Mouse (Mus musculus) ES-Bruce4 (cell line): ENCODE data around the gene Gpc5. TPM values are rescaled to one million over a fixed set of nuclear protein-coding genes. Genes with fewer than 3 reads are reported as not detected.

ENCODE experiments used
- H3K27ac ChIP-seq: 2 replicates; pipeline ENCODE4 v1.5.1; 2012; ENCODE audit warnings: low read length, inconsistent platforms; ENCODE audit not compliant: insufficient read depth
- H3K27me3 ChIP-seq: 2 replicates; pipeline ENCODE4 v1.6.1; 2012; ENCODE audit warnings: mild to moderate bottlenecking, low read length, inconsistent platforms; ENCODE audit not compliant: control insufficient read depth, poor library complexity, insufficient read depth, severe bottlenecking
- H3K36me3 ChIP-seq: 2 replicates; pipeline ENCODE4 v1.6.1; 2012; ENCODE audit warnings: inconsistent platforms, mild to moderate bottlenecking, low read length, moderate library complexity; ENCODE audit not compliant: control insufficient read depth, poor library complexity, insufficient read depth, severe bottlenecking
- H3K4me1 ChIP-seq: one replicate; pipeline ENCODE4 v1.8.1; 2011; ENCODE audit warnings: low read length; ENCODE audit not compliant: control insufficient read depth, insufficient read depth
- H3K4me3 ChIP-seq: 2 replicates; pipeline ENCODE4 v1.5.1; 2011; ENCODE audit warnings: low read depth, mild to moderate bottlenecking, low read length
- H3K9ac ChIP-seq: 2 replicates; pipeline ENCODE4 v1.6.1; 2012; ENCODE audit warnings: low read depth, mild to moderate bottlenecking, inconsistent platforms; ENCODE audit not compliant: poor library complexity, severe bottlenecking
- H3K9me3 ChIP-seq: replicated peaks from 2 replicates; pipeline ENCODE4 v1.6.1; 2012; ENCODE audit warnings: mild to moderate bottlenecking, low read length, inconsistent platforms; ENCODE audit not compliant: control insufficient read depth, poor library complexity, insufficient read depth, severe bottlenecking
- CTCF ChIP-seq: IDR thresholded peaks from one replicate; pipeline ENCODE4 v1.8.1; 2011; ENCODE audit warnings: low read depth, low read length
- EP300 ChIP-seq: IDR thresholded peaks from 2 replicates; pipeline ENCODE4 v1.6.1; 2011; ENCODE audit warnings: low read depth, low read length; ENCODE audit not compliant: insufficient read depth
- POLR2A ChIP-seq: IDR thresholded peaks from one replicate; pipeline ENCODE4 v1.8.1; 2011; ENCODE audit warnings: low read length; ENCODE audit not compliant: insufficient read depth
- polyA plus RNA-seq: library from polyadenylated mRNA; stranded (reverse); fragments of >200 nt; gene quantifications from 2 replicates; pipeline ENCODE4 v1.2.4, GENCODE M21; 2011; ENCODE audit warnings: low read depth; ENCODE audit not compliant: missing spikeins, insufficient read depth, insufficient read length

Gpc5 gene
- polyA plus RNA-seq, 1 experiment, result not detected

DNA sequence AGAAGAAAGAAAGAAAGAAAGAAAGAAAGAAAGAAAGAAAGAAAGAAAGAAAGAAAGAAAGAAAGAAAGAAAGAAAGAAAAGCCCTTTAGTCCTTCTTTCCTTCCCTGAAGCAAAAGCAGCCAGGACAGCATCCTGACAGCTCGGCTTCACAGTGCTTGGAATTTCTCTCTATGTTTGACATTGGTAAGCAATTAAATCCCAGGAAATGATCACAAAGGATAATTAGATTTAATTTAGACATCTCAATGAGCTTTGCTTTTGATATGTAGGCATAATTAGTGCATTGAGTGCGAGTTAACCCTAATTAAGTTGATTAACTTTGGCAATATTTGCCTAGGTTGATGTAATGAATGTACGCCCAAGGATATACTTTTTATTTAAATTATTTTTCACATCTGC, 257.4 kb downstream of the Gpc5 start:
- Histone ChIP-seq H3K27ac (no peak overlapping the region), H3K9ac (no peak overlapping the region), H3K36me3 (no peaks in the 10 kb centered on the region), H3K4me1 (no peaks in the 10 kb centered on the region), H3K9me3 (no peaks in the 10 kb centered on the region), H3K4me3 (no peak overlapping the region), H3K27me3 (no peaks in the 10 kb centered on the region)
- TF ChIP-seq POLR2A, result no peak
- no peak for TF ChIP-seq CTCF
- no peak for TF ChIP-seq EP300

- TF ChIP-seq CTCF (no peak), EP300 (no peak), POLR2A (no peak)
- Histone ChIP-seq H3K4me1 (no peaks in the 10 kb centered on the region), H3K27ac (no peak overlapping the region), H3K9ac (no peak overlapping the region), H3K4me3 (no peak overlapping the region), H3K36me3 (no peaks in the 10 kb centered on the region), H3K9me3 (no peaks in the 10 kb centered on the region), H3K27me3 (no peaks in the 10 kb centered on the region)
These were observed 273.4 kb downstream of the Gpc5 start for GRCm38 (mm10) chr14:115365320-115365935.

GRCm38 (mm10) chr14:115369611-115370167, 277.7 kb downstream of the Gpc5 start:
- Histone ChIP-seq H3K9me3 (no peaks in the 10 kb centered on the region), H3K27me3 (no peaks in the 10 kb centered on the region), H3K9ac (no peak overlapping the region), H3K36me3 (no peaks in the 10 kb centered on the region), H3K4me3 (no peak overlapping the region), H3K4me1 (no peaks in the 10 kb centered on the region), H3K27ac (no peak overlapping the region)
- TF ChIP-seq EP300, result no peak
- TF ChIP-seq POLR2A, result no peak
- no peak for TF ChIP-seq CTCF

DNA sequence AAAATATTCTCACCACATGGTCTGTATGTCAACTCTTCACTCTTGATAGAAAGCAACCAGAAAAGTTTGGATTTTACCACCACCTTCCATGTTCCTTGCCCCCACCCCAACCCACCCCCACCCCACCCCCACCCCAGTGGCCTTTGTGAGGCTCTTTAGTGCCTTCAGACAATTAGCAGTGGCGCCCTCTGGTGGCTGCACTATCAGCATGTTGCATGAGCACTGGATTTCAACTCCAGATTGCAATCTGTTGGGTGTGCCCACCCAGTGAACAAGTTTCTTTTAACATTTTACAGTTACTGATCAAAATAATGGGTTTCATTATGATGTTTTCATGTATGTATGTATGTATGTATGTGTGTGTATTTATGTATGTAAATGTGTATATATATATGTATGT, 279.1 kb downstream of the Gpc5 start:
- H3K4me3 ChIP-seq, result no peak overlapping the region
- H3K4me1 ChIP-seq, result no peaks in the 10 kb centered on the region
- no peaks in the 10 kb centered on the region for H3K27me3 ChIP-seq
- H3K36me3 ChIP-seq, result no peaks in the 10 kb centered on the region
- TF ChIP-seq EP300 (no peak), POLR2A (no peak), CTCF (peak; percentile 35)
- H3K9me3 ChIP-seq, result no peaks in the 10 kb centered on the region
- no peak overlapping the region for H3K27ac ChIP-seq
- H3K9ac ChIP-seq, result no peak overlapping the region

- H3K4me3 ChIP-seq, result no peak overlapping the region
- no peak overlapping the region for H3K27ac ChIP-seq
- H3K9ac ChIP-seq, result no peak overlapping the region
- TF ChIP-seq EP300 (no peak), CTCF (no peak), POLR2A (no peak)
- no peaks in the 10 kb centered on the region for H3K9me3 ChIP-seq
- H3K36me3 ChIP-seq, result no peaks in the 10 kb centered on the region
- H3K27me3 ChIP-seq, result no peaks in the 10 kb centered on the region
- H3K4me1 ChIP-seq, result no peaks in the 10 kb centered on the region
These were observed 299.8 kb downstream of the Gpc5 start for GRCm38 (mm10) chr14:115391831-115392230.

GRCm38 (mm10) chr14:115392894-115393524, 301.0 kb downstream of the Gpc5 start:
- Histone ChIP-seq H3K9ac (no peak overlapping the region), H3K27me3 (no peaks in the 10 kb centered on the region), H3K9me3 (no peaks in the 10 kb centered on the region), H3K36me3 (no peaks in the 10 kb centered on the region), H3K4me3 (no peak overlapping the region), H3K4me1 (no peaks in the 10 kb centered on the region), H3K27ac (no peak overlapping the region)
- TF ChIP-seq CTCF, result peak; percentile 14
- TF ChIP-seq POLR2A, result no peak
- TF ChIP-seq EP300, result no peak
